Mouse (Mus musculus): Measurements from ENCODE around the gene Strip1.

Gene Strip1

DNA sequence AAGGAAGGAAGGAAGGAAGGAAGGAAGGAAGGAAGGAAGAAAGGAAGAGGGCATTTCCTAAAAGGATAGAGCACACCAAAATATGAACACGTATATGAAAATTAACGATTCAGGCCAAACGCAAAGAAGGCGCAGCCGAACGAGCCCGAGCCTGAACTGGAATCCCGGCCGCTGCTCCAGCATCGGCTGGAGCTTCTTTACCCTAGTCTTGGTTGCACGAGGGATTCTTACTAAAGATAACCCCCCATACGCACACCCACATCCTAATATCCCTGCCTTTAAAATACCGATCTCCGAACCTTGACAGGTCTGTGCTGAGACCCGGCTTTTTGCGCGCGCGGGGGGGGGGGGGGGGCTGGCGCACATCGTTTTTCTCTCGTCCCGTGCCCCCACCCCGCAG lies 34.4 kb downstream of the Strip1 start:
- in situ Hi-C loops (cut with MboI; ENCODE audit: low pct_unique_long_range_greater_than_20kb in 1 of 2, low sequenced_read_pairs in 2 of 2, unreplicated experiment in 1 of 2) = no loop called here

DNA sequence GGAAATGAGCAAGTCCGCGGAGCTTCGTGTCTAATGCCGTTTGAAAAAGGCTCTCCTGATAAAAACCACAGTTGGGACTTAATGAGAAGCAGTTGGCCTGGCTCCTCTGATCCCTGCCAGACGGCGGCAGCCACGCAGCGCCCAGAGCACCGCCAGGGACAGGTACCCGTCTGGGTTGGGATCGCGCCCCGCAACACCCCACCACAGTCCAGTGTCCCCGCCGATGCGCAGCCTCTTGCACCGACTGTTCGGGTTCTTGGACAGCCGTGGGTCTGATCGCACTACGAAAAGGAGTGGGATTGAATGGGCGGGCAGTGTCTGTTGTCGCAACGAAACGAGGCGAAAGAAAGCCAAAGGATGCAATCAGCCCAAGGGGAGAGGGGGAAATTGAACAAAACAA lies 34.9 kb downstream of the Strip1 start:
- in situ Hi-C loops (cut with MboI; ENCODE audit: low pct_unique_long_range_greater_than_20kb in 1 of 2, low sequenced_read_pairs in 2 of 2, unreplicated experiment in 1 of 2) = no loop called here

DNA sequence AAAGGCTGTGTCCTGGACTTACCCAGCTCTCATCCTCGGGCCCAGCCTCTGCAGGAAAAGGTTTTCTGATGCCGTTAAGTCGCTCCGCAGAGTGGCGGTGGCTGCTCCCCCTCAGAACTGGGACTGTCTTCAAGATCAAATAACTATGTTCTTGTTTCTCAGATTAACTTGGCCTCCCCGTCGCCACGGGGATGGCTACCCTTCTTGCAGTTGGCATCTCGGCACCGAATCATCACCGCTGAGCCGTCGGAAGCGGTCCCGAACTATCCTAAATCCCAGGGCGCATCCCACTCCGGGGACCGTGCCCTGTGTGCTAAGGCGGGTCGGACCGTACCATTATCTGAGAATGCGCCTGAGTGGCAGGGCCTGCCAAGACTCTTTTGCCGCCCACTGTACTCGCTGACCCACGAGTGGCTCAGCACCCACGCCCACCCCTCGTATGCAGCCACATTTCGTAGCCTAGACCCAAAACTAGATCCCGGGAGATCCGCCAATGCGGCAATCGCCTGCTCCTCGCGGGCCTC lies 35.5 kb downstream of the Strip1 start:
- in situ Hi-C loops (cut with MboI; ENCODE audit: low pct_unique_long_range_greater_than_20kb in 1 of 2, low sequenced_read_pairs in 2 of 2, unreplicated experiment in 1 of 2) = no loop called here

DNA sequence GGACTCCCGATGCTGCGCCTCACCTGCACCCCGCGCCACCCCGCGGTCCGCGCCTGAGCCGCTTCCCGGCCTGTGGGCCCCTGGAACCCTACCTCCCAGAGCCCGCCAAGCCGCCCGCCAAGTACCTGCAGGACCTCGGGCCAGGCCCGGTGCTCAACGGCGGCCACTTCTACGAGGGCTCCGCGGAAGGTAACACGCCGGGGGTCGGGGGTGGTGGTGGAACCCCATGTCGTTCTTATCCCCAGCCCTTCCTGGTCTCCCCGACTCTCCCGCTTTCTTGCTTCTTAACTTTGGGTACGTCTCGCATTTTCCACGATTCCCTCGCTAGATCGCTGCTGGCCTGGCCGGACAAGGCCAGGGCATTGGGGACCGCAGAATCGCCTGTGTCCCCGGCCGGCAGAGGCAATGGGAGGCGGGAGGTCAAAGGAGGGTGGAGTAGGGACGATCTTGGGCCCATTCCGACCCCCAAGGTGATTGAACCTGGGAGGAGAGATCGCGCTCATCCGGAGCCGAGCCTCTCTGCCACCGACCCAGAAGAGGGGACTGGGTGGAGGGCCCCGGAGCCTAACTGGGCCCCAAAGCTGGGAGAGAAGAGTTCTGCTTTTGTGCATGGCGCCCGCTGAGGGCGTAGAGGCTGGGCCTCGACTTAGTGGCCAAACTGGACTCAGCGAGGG lies 36.1 kb downstream of the Strip1 start:
- in situ Hi-C loops (cut with MboI; ENCODE audit: low pct_unique_long_range_greater_than_20kb in 1 of 2, low sequenced_read_pairs in 2 of 2, unreplicated experiment in 1 of 2) = no loop called here

DNA sequence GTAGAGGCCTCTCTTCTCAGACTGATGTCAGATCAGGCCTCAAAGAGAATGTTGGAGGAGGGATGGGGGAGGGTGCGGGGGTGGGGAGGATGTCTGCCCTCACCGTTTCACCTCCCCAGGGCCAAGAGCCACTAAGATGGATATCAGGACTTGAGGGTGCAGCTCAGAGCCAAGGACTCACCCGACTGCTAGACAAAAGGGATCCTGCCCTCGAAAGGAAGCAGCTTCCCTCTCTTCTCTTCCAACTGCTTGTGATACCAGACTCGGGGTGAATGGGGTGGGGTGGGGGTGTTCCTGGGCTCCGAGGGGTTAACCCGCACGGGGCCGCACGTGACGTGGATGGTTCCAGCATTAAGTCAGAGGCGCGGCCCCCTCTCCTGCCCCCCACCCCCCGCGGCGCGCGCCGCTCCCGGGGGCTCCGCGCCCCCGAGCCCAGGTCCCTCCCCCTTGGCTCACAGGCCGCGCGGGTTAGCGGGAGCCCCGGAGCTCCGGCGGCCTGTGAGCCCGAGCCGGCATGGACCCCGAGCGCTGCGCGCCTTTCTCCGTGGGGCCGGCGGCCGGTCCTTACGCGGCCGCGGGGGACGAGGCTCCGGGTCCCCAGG lies 36.7 kb downstream of the Strip1 start, which contains the start of gene Alx3:
TSS of gene Alx3 (plus strand) at position 370 of the 602 bp plus-strand sequence.
- in situ Hi-C loops (cut with MboI; ENCODE audit: low pct_unique_long_range_greater_than_20kb in 1 of 2, low sequenced_read_pairs in 2 of 2, unreplicated experiment in 1 of 2) = no loop called here

DNA sequence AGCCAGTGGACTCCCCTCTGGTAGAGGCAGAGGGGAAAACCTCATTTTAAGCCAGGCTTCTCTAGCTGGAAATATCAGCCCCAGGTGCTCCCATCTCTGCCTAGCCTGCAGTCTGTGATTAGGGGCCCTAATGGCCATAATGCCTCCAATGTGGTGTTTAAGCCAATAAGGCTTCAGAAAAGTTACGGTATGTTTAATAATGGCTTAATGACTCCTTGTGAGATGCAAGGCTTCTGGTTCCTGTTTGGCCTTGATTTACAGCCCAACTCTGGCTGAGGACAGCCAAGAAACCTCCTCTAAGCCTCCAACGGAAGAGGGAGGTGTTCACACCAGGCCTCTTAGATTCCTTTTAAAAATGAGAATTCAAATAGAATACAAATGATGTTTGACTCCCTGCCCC lies 37.9 kb downstream of the Strip1 start:
- in situ Hi-C loops (cut with MboI; ENCODE audit: low pct_unique_long_range_greater_than_20kb in 1 of 2, low sequenced_read_pairs in 2 of 2, unreplicated experiment in 1 of 2) = no loop called here

DNA sequence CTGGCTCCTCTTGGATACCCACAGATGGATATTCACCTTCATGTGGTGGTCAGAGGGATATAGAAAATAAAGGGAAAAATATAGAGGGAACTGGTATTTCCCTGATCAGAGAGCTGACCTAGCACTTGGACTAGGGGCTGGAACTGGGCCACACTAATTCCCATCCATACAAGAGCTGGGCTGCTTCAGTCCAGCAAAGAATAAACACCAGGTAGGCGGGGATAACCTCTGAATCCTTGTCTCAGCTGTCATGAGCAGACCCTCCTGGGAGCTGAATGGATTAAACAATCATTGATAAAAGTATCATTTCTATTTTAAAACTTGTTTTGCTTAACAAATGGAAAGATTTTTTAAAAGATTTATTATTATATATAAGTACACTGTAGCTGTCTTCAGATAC lies 39.9 kb downstream of the Strip1 start:
- in situ Hi-C loops (cut with MboI; ENCODE audit: low pct_unique_long_range_greater_than_20kb in 1 of 2, low sequenced_read_pairs in 2 of 2, unreplicated experiment in 1 of 2) = no loop called here

DNA sequence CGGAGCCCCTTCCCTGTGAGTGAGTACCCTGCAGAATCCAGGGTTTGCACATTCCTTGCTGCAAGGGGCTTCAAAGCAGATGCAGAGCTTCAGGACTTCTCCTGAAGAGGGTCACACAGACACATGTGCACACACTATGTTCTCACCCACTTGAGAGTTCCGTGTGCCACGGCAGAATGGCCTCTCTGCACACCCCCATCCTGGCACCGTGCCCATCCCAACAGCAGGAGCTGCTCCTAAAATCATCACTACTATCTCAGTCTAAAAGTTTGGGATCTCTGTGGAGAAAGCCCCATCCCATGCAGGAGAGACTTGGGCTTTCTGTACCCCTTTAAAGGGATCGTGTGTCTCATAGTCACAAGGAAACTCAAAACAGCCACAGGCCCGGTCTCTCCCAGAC lies 45.0 kb downstream of the Strip1 start:
- in situ Hi-C loops (cut with MboI; ENCODE audit: low pct_unique_long_range_greater_than_20kb in 1 of 2, low sequenced_read_pairs in 2 of 2, unreplicated experiment in 1 of 2) = no loop called here

DNA sequence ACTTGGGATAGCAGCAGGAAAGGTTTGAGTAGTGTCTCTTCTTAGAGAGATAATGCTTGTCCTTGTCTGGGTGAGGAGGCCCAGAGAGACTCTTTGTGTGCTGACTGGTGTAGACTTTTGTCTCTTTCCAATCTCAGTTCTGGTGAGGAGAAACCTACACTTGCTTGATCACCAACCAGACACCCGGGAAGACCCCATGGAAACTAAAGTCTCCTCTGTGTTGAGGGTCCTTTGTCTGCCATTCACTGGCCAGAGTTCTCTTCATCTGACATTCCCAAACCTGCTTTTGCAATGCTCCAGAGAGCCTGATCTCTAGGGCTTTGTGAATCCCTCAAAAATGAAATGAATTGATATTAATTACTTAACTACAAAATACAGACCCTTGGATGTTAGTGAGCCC lies 47.6 kb downstream of the Strip1 start:
- in situ Hi-C loops (cut with MboI; ENCODE audit: low pct_unique_long_range_greater_than_20kb in 1 of 2, low sequenced_read_pairs in 2 of 2, unreplicated experiment in 1 of 2) = no loop called here

DNA sequence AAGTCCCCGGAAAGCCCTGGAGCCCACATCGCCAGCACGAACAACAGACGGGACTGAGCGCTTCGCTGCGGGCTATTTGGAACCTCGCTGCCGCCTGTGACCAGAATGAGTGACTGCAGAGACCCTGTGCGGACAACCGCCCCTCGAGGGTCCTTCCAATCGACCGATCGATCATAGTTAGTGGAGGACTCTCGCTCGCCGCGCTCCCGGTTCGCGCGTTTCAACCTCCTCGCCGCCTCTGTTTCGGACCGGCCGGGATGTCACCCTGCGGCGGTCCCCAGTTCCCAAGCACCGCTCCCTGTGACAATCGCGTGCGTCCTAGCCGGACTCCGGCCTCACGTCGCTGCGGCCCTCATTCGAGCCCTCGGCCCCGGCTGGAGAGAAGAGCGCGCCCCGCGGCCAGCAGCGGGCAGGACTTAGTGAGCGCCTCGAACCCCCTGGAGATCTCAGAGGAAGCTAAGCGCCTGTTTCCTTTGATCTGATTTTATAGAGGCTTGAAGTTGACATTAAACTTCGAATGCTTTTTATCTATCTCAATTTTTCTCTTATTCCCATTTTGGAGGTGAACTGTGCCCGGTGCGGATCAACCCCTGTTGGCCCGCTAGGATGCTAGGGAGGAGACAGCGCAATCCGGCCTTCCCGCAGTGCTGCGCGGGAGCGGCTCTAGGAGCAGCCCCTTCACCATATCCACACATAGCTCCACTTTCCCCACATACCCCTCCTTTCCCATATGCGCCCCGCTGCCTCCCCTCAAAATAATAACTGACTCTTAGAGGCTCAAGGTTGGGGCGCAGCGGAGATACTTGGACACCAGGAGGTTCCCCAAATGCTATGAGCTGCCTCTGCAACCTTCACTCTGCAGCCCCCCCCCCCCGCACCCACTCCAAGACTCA lies 48.4 kb downstream of the Strip1 start:
- in situ Hi-C loops (cut with MboI; ENCODE audit: low pct_unique_long_range_greater_than_20kb in 1 of 2, low sequenced_read_pairs in 2 of 2, unreplicated experiment in 1 of 2) = no loop called here

DNA sequence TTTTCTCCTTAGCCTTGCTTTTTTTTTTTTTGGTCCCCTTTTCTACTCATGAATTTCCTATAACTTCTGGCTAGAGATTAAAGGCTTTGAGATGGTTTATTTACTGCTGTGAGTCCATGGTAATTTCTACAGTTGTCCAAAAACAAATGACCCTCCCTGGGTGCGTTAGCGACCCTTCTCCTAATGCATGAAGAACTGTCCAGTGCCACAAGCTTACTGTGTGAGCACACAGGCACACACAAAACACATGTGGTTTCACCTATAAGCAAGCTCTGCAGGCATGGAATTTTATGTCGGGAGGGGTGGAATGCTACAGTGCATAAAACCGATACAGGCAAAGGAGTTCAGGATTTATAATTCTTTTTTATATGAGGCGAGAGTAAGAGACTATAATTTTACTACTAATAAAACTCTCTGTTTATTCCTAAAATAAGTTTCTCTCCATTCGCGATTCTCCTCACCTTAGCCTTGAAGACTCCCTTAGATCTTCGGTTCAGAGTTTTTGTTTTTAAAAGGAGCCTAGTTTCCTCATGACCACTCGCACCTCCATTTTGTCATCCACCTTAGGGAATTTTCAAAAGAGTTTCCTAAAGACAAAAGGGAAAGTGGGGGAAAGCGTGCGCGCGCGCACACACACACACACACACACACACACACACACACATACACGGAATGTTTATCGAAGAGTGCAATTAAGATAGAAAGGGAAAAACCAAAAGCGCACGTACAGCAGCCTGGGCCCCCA lies 49.2 kb downstream of the Strip1 start:
- in situ Hi-C loops (cut with MboI; ENCODE audit: low pct_unique_long_range_greater_than_20kb in 1 of 2, low sequenced_read_pairs in 2 of 2, unreplicated experiment in 1 of 2) = no loop called here

DNA sequence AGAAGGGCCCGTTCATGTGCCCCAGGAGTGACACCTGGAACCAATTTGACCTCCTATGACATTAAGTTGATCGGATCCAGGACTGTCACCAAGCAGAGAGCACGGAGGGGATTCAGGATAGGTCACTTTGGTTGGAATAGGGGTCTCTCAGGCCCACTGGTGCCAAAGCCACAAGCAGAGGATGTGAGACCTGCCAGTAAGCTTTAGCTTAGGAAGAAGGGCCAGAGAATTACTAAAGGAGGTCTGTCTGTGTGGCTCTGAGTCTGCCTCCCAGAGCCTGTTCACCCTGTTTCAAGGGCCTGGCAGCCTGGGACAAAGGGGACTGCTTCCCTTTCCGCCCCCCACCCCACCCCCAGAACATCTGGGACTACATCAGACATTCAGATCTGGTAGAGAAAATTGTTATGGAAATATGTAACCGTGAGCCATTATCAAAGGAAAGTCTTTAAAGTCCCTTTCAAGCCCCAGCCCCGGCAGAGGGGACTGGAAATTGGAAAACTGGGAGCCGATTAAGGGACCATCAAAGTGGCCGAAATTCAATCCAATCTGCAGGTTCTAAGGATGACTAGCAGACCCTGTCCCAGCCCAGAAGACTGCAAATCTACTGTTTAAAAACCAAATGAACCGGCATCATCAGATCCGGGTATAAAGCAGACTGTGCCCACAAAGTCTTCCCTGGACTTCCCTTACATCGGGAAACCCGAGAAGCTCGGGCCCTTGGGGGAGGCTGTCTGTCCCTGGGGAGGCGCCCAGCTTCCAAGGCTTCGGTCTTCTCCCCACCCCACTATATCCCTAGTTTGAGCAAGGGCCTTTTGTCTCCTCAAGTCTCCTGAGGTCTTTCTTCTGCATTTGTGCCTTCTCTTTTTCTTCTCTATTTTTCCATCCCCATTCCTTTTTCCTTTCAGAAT lies 50.1 kb downstream of the Strip1 start:
- in situ Hi-C loops (cut with MboI; ENCODE audit: low pct_unique_long_range_greater_than_20kb in 1 of 2, low sequenced_read_pairs in 2 of 2, unreplicated experiment in 1 of 2) = no loop called here

DNA sequence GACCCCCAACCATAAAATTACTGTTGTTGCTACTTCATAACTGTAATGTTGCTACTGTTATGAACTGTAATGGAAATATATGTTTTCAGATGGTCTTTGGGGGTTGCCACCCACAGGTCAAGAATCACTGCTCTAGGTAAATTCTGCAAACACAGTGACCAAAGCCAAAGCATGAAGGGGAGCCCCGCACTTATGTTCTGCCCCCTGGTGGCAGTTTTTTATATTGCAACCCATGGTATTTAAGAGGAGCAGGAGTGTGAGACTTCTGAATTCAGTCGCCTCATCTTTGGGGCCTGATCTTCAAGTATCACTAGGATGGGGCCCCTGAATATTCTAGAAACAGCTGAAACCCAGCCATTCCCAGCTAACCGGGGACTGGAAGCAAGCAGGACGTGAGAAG lies 52.0 kb downstream of the Strip1 start:
- in situ Hi-C loops (cut with MboI; ENCODE audit: low pct_unique_long_range_greater_than_20kb in 1 of 2, low sequenced_read_pairs in 2 of 2, unreplicated experiment in 1 of 2) = no loop called here

DNA sequence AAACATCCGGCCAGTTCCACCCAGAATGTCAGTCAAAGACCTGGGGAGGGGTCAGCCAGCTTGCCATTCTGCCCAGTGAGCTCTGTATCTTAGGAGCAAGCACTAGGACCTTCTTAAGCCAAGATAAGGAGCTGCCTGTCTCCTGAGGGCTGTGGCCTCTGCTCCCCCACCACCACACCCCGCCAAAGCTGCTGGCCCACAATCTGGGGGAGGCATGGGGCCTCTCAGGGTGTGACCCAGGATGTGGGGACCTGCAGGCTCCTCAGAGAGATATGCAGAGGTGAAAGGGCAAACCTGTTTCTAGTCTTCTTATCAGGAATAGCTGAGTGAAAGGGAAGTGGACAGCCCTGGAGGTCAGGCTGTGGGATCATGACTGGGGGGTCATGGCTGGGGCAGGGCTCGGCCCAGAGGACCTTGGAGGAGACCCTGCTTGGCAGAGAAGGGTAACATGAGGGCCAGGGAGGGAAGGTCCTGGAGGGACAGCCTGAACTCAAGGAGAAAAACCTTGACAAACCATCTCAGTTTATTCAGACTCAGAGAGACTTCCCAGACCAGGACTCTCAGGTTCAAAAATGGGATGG lies 53.6 kb downstream of the Strip1 start:
- in situ Hi-C loops (cut with MboI; ENCODE audit: low pct_unique_long_range_greater_than_20kb in 1 of 2, low sequenced_read_pairs in 2 of 2, unreplicated experiment in 1 of 2) = no loop called here

DNA sequence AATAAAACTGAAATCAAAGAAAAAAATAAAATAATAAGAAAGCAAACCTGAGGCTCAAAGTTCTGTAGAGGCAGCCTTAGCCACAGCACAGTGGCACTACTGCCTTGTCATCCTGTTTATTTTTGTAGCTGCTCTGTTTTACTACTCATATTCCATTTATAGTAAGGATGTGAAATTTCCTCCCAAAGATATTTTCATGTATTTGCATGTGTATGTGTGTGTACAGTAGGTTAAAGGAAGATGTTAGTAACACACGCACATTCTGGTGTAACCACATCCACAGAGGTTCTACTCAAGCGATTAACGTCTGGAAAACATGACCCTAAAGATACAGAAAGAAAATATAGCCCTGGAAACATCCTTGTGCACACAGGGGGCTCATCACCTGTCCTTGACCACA lies 54.7 kb downstream of the Strip1 start:
- in situ Hi-C loops (cut with MboI; ENCODE audit: low pct_unique_long_range_greater_than_20kb in 1 of 2, low sequenced_read_pairs in 2 of 2, unreplicated experiment in 1 of 2) = no loop called here

DNA sequence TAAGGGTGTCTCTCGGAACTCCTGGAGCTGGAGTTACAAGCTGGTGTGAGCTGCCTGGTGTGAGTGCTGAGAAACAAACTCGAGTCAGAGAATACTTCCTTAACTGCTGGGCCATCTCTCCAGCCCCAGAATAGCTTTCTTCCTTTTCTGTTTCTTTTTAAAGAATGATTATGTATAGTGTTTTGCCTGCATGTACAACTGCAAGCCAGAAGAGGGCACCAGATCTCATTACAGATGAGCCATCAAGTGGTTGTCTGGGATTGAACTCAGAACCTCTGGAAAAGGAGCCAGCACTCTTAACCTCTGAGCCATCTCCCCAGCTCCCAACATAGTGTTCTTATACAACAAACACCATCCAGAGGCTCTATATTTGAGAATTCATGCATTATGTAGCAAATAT lies 60.3 kb downstream of the Strip1 start:
- in situ Hi-C loops (cut with MboI; ENCODE audit: low pct_unique_long_range_greater_than_20kb in 1 of 2, low sequenced_read_pairs in 2 of 2, unreplicated experiment in 1 of 2) = no loop called here

DNA sequence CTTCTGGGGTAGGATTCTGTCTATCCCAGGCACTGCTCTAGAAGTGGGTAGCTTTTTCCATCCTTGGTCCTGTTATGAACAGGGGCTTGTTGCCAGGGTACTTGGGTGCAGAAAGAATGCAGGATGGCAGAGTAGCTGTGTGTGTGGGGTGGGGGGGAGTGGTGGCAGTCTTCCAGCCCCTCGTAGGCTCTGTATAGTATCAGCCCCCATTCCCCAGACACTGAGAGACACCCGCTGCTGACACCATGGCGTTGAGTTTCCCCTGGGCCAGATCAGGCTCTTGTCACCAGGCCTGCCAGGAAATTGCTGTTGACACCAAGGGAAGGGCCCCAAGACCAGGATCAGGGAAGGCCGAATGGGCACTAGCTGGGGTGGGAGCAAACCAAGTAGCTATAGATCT lies 62.8 kb downstream of the Strip1 start:
- in situ Hi-C loops (cut with MboI; ENCODE audit: low pct_unique_long_range_greater_than_20kb in 1 of 2, low sequenced_read_pairs in 2 of 2, unreplicated experiment in 1 of 2) = no loop called here

Measured in mouse embryonic stem cell (cell line).